In the genomic region with DNA sequence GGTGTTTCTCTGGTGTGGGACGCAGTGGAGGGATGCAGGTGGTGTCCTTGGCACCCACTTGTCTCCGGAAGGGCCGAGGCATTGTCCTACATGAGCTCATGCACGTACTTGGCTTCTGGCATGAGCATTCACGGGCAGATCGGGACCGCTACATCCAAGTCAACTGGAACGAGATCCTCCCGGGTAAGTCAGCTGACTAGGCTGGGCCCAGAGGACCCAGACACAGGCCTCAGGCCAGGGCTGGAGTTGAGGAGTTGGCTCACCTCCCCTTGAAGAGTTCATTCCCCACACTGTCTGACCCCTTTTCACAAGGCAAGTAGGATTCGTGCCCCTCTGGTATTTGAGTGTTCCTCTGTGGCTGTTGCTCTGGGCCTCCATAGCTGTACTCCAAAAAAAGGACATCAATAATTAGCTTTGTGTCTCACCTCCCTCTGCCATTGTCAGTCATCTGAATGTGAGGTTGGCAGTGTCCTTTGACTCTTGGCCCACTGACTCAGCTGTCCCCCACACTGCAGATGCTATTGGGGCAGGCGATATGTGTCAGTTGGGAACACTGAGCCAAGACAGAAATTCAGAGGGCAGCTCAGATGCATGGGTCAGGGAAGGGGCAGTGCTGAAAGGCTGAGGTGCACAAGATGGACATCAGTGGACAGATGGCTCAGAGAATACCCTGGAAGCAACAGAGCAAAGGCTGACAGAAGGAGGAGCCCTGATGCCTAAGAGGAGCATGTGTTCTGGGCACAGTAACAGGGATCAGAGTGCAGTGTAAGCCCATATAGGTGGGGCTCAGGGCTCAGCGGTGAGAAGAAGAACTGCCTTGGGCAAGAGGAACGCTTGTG, we compare ENCODE assay signal across 29 mouse cellular contexts. TPM values are rescaled to one million over a fixed set of nuclear protein-coding genes. Genes with fewer than 3 reads are reported as not detected.
A peak's percentile ranks its signal among the peaks of the same experiment; 100 is the strongest.
DNase-seq lines count a peak whose midpoint lies in the region; ATAC-seq and TF ChIP-seq lines count a peak whose summit lies in the region.
"Had no signal": no experiment of that assay in that cellular context is flagged by ENCODE, and none has a peak within 500 bp of the region (broad histone marks: within the 10 kb centered on the region; RNA-seq: fewer than 3 reads in every experiment).

No protein-coding gene starts in this region.

- no peak overlapping the region for H3K4me2 ChIP-seq in kidney, postnatal 0 days (ENCODE audit: low read length)
- H3K4me2 ChIP-seq in forebrain, embryonic 14.5 days (ENCODE audit: low read length), result no peak overlapping the region
- H3K4me2 ChIP-seq: forebrain, embryonic 15.5 days; heart, embryonic 12.5 days; heart, embryonic 15.5 days; hindbrain, embryonic 14.5 days had no signal

- no peak overlapping the region for H3K4me3 ChIP-seq in kidney, postnatal 0 days (replicated peaks; ENCODE audit: low read depth, low read length)
- H3K4me3 ChIP-seq in kidney, adult 2 months (ENCODE audit: insufficient read depth, low read depth, low read length), result no peak overlapping the region
- H3K4me3 ChIP-seq in forebrain, embryonic 14.5 days (ENCODE audit: low read depth, low read length), result no peak overlapping the region
- H3K4me3 ChIP-seq: forebrain, embryonic 15.5 days; heart, embryonic 12.5 days; heart, embryonic 15.5 days had no signal

- ATAC-seq in kidney, postnatal 0 days (replicated peaks; ENCODE audit: low FRiP score, low read depth), result no peak; the same call in 1 of the 2 replicates
- ATAC-seq in forebrain, embryonic 14.5 days, result no peak
- ATAC-seq: CD4-positive, CD25-positive, alpha-beta regulatory T cell, adult 4 months; forebrain, embryonic 15.5 days; intestine, postnatal 0 days had no signal

- no peaks in the 10 kb centered on the region for H3K9me3 ChIP-seq in kidney, postnatal 0 days (replicated peaks; ENCODE audit: low read length)
- no peaks in the 10 kb centered on the region for H3K9me3 ChIP-seq in forebrain, embryonic 14.5 days (replicated peaks; ENCODE audit: control insufficient read depth, low read length)
- H3K9me3 ChIP-seq: forebrain, embryonic 15.5 days; heart, embryonic 12.5 days; heart, embryonic 15.5 days had no signal

- peak; percentile 34 for DNase-seq in cerebellum, adult 9-11 months
- no peak for DNase-seq in cerebellum, adult 9-10 months
- peak; percentile 20 to 24 for DNase-seq in cerebellum, postnatal 25 days
- DNase-seq in cerebellum, adult 8-10 months, result no peak
- no peak for DNase-seq in kidney, postnatal 0 days (ENCODE audit: low spot score)
- DNase-seq in kidney, adult 2 months, result no peak
- DNase-seq in brain, adult 2 months (ENCODE audit: low read depth, low spot score), result peak; percentile 86
- DNase-seq in forebrain, embryonic 14.5 days (ENCODE audit: low spot score), result no peak
- DNase-seq: adrenal gland, adult 2 months; adrenal gland, postnatal 14 days; embryo, embryonic 11 days; gastrocnemius, postnatal 25 days; heart, adult 18-20 months; heart, postnatal 10 days; heart, postnatal 36 days; kidney, adult 8-10 months had no signal

- H3K9ac ChIP-seq in kidney, postnatal 0 days (ENCODE audit: low read depth, low read length), result 0 out of 2 replicates have a peak overlapping the region, but pooled peaks have one; percentile 1
- no peak overlapping the region for H3K9ac ChIP-seq in forebrain, embryonic 14.5 days (ENCODE audit: low read length)
- H3K9ac ChIP-seq: forebrain, embryonic 15.5 days; heart, embryonic 12.5 days; heart, embryonic 15.5 days; hindbrain, embryonic 14.5 days had no signal

- no peak for TF ChIP-seq POLR2A in kidney, adult 2 months (IDR thresholded peaks at IDR 0.05; ENCODE audit: low read depth, low read length)

- whole genome bisulfite sequencing in kidney, postnatal 0 days, result 71% methylated on average over 13 of the region's 13 CpGs
- 55% methylated on average over 13 of the region's 13 CpGs for WGBS in kidney, adult 2 months
- WGBS in forebrain, embryonic 14.5 days, result 78% methylated on average over 13 of the region's 13 CpGs

- TF ChIP-seq CTCF in kidney, postnatal 0 days (IDR thresholded peaks at IDR 0.05; ENCODE audit: low read depth), result no peak
- TF ChIP-seq CTCF in kidney, adult 2 months (conservative IDR thresholded peaks at IDR 0.05; ENCODE audit: insufficient read depth, insufficient read length, low read depth, low read length), result no peak

- no peaks in the 10 kb centered on the region for H3K36me3 ChIP-seq in kidney, postnatal 0 days (ENCODE audit: insufficient read depth, low read length)
- H3K36me3 ChIP-seq in kidney, adult 2 months (ENCODE audit: control insufficient read depth, insufficient read depth, low read length), result no peaks in the 10 kb centered on the region
- no peaks in the 10 kb centered on the region for H3K36me3 ChIP-seq in forebrain, embryonic 14.5 days (ENCODE audit: control insufficient read depth, insufficient read depth, low read length)
- H3K36me3 ChIP-seq: forebrain, embryonic 15.5 days; heart, embryonic 12.5 days; heart, embryonic 15.5 days had no signal

- no peak overlapping the region for H3K27ac ChIP-seq in kidney, postnatal 0 days
- no peak overlapping the region for H3K27ac ChIP-seq in kidney, adult 2 months (ENCODE audit: insufficient read depth, low read depth, low read length)
- no peak overlapping the region for H3K27ac ChIP-seq in forebrain, embryonic 14.5 days (ENCODE audit: low read depth, low read length)
- H3K27ac ChIP-seq: forebrain, embryonic 15.5 days; heart, embryonic 15.5 days; hindbrain, embryonic 14.5 days had no signal

- H3K27me3 ChIP-seq in kidney, postnatal 0 days (ENCODE audit: insufficient read depth, low read length), result no peaks in the 10 kb centered on the region
- H3K27me3 ChIP-seq in kidney, adult 2 months (replicated peaks; ENCODE audit: control insufficient read depth, insufficient read depth, low read length), result no peaks in the 10 kb centered on the region
- no peaks in the 10 kb centered on the region for H3K27me3 ChIP-seq in forebrain, embryonic 14.5 days (replicated peaks; ENCODE audit: control insufficient read depth, insufficient read depth, low read length)
- H3K27me3 ChIP-seq: forebrain, embryonic 15.5 days; heart, embryonic 15.5 days had no signal

- H3K4me1 ChIP-seq in kidney, postnatal 0 days (replicated peaks; ENCODE audit: insufficient read depth, low read length), result no peaks in the 10 kb centered on the region
- H3K4me1 ChIP-seq in kidney, adult 2 months (ENCODE audit: control insufficient read depth, insufficient read depth, low read length), result no peaks in the 10 kb centered on the region
- no peaks in the 10 kb centered on the region for H3K4me1 ChIP-seq in forebrain, embryonic 14.5 days (ENCODE audit: control insufficient read depth, insufficient read depth, low read length)
- H3K4me1 ChIP-seq: forebrain, embryonic 15.5 days; heart, embryonic 12.5 days; heart, embryonic 15.5 days had no signal

RNA-seq across cellular contexts. Expression of gene Astl, which starts 8.9 kb away (rescaled TPM):
- polyA plus RNA-seq in kidney, postnatal 0 days (2015; fragmentation: Nextera tagmentation; extraction: Ambion mirVana), result not detected in 2 replicates
- not detected in 2 replicates for polyA plus RNA-seq in kidney, adult 2 months (2012; rRNA removed)
- polyA plus RNA-seq in forebrain, embryonic 14.5 days (2014; fragmentation: Nextera tagmentation; extraction: Ambion mirVana), result not detected in 2 replicates
- polyA plus RNA-seq: adrenal gland, adult 2 months; brain, embryonic 14.5 days; C2C12; cortical plate, adult 2 months; forebrain, embryonic 11.5 days; forebrain, embryonic 15.5 days; gonadal fat pad, adult 2 months; heart, embryonic 12.5 days; heart, embryonic 15.5 days; hindbrain, embryonic 11.5 days; hindbrain, embryonic 14.5 days; intestine, embryonic 14.5 days; intestine, postnatal 0 days had no signal

RNA-seq across cellular contexts. Expression of gene Dusp2, which starts 11.4 kb away (rescaled TPM):
- 8.2 and 10.3 TPM in 2 replicates for polyA plus RNA-seq in kidney, postnatal 0 days (2015; fragmentation: Nextera tagmentation; extraction: Ambion mirVana)
- 1.0 and 5.7 TPM in 2 replicates for polyA plus RNA-seq in kidney, adult 2 months (2012; rRNA removed)
- 5.6 and 7.4 TPM in 2 replicates for polyA plus RNA-seq in forebrain, embryonic 14.5 days (2014; fragmentation: Nextera tagmentation; extraction: Ambion mirVana)

RNA-seq across cellular contexts. Expression of gene Adra2b, which starts 15.6 kb away (rescaled TPM):
- polyA plus RNA-seq in kidney, postnatal 0 days (2015; fragmentation: Nextera tagmentation; extraction: Ambion mirVana), result 10.3 and 10.5 TPM in 2 replicates
- polyA plus RNA-seq in kidney, adult 2 months (2012; rRNA removed), result 64.7 and 68.2 TPM in 2 replicates
- 0.36 and 0.43 TPM in 2 replicates for polyA plus RNA-seq in forebrain, embryonic 14.5 days (2014; fragmentation: Nextera tagmentation; extraction: Ambion mirVana)
- polyA plus RNA-seq: C2C12; CD4-positive, CD25-positive, alpha-beta regulatory T cell, adult 4 months had no signal

Comparison
In these comparisons a context has a peak if more than half of its experiments do, and no peak if none do; other contexts are left out.
1. DNase-seq: peak in cerebellum, adult 9-11 months (single experiment), cerebellum, postnatal 25 days (2 of 2) and brain, adult 2 months (single experiment); none in cerebellum, adult 9-10 months (single experiment), cerebellum, adult 8-10 months (single experiment), kidney, postnatal 0 days (single experiment), kidney, adult 2 months (single experiment) and forebrain, embryonic 14.5 days (single experiment).